In genomic region chr5:21033382-21034056, GRCm38 (mm10) we compare ENCODE assay signal across 12 mouse cellular contexts. TPM values are rescaled to one million over a fixed set of nuclear protein-coding genes. Genes with fewer than 3 reads are reported as not detected.
DNase-seq lines count a peak whose midpoint lies in the region; ATAC-seq and TF ChIP-seq lines count a peak whose summit lies in the region.
"Had no signal": no experiment of that assay in that cellular context is flagged by ENCODE, and none has a peak within 500 bp of the region (broad histone marks: within the 10 kb centered on the region; RNA-seq: fewer than 3 reads in every experiment).

No protein-coding gene starts in this region.

- peak; percentile 66; the same call in 1 of the 2 replicates for ATAC-seq in neural tube, embryonic 13.5 days (ENCODE audit: low read depth)
- peak; percentile 51; the same call in 1 of the 2 replicates for ATAC-seq in forebrain, postnatal 0 days
- peak; percentile 48; the same call in 1 of the 2 replicates for ATAC-seq in neural tube, embryonic 14.5 days (ENCODE audit: low read depth)

- 53% methylated on average over 11 of the region's 11 CpGs for WGBS in neural tube, embryonic 13.5 days
- WGBS in forebrain, postnatal 0 days: 25% methylated on average over 11 of the region's 11 CpGs
- WGBS in neural tube, embryonic 14.5 days: 51% methylated on average over 11 of the region's 11 CpGs

- peak; percentile 10 for DNase-seq in gastrocnemius, postnatal 10 days
- no peak for DNase-seq in gastrocnemius, adult 8-10 months (ENCODE audit: low spot score in 2 of 2)
- DNase-seq in neural tube, embryonic 10.5 days (ENCODE audit: extremely low spot score, low spot score): no peak
- DNase-seq in forebrain, postnatal 0 days: peak; percentile 51
- DNase-seq in T-cell, adult 2 months (ENCODE audit: low spot score): no peak
- no peak for DNase-seq in adrenal gland, postnatal 10 days
- DNase-seq: adrenal gland, postnatal 25 days; heart, adult 11 months; lung, postnatal 36 days had no signal

- H3K4me1 ChIP-seq in neural tube, embryonic 13.5 days (replicated peaks): peaks cover 21% of the 10 kb centered on the region
- peaks cover 4% of the 10 kb centered on the region; the same call in 1 of the 2 replicates for H3K4me1 ChIP-seq in forebrain, postnatal 0 days (ENCODE audit: insufficient read depth)
- peaks cover 15% of the 10 kb centered on the region for H3K4me1 ChIP-seq in neural tube, embryonic 14.5 days (ENCODE audit: control insufficient read depth, insufficient read depth, low read length)

- TF ChIP-seq CTCF in forebrain, postnatal 0 days (IDR thresholded peaks at IDR 0.05; ENCODE audit: low read depth): no peak

- H3K9ac ChIP-seq in neural tube, embryonic 13.5 days: no peak overlapping the region
- H3K9ac ChIP-seq in forebrain, postnatal 0 days: no peak overlapping the region
- no peak overlapping the region for H3K9ac ChIP-seq in neural tube, embryonic 14.5 days (replicated peaks; ENCODE audit: low read depth, low read length)
- H3K9ac ChIP-seq: neural tube, embryonic 12.5 days had no signal

- H3K4me2 ChIP-seq in neural tube, embryonic 13.5 days: no peak overlapping the region
- H3K4me2 ChIP-seq in forebrain, postnatal 0 days (ENCODE audit: low read depth): no peak overlapping the region
- H3K4me2 ChIP-seq in neural tube, embryonic 14.5 days (ENCODE audit: low read depth, low read length): no peak overlapping the region
- H3K4me2 ChIP-seq: neural tube, embryonic 12.5 days had no signal

- 0 out of 2 replicates have a peak, but pooled peaks cover 6% of the 10 kb centered on the region for H3K36me3 ChIP-seq in neural tube, embryonic 13.5 days
- no peaks in the 10 kb centered on the region for H3K36me3 ChIP-seq in forebrain, postnatal 0 days (ENCODE audit: insufficient read depth)
- H3K36me3 ChIP-seq in neural tube, embryonic 14.5 days (ENCODE audit: control insufficient read depth, insufficient read depth, low read length): no peaks in the 10 kb centered on the region

- no peaks in the 10 kb centered on the region for H3K27me3 ChIP-seq in neural tube, embryonic 13.5 days
- no peaks in the 10 kb centered on the region for H3K27me3 ChIP-seq in forebrain, postnatal 0 days (ENCODE audit: insufficient read depth, low read length)
- no peaks in the 10 kb centered on the region for H3K27me3 ChIP-seq in neural tube, embryonic 14.5 days (ENCODE audit: control insufficient read depth, insufficient read depth, low read length)
- H3K27me3 ChIP-seq: neural tube, embryonic 12.5 days had no signal

- H3K9me3 ChIP-seq in neural tube, embryonic 13.5 days: no peaks in the 10 kb centered on the region
- no peaks in the 10 kb centered on the region for H3K9me3 ChIP-seq in forebrain, postnatal 0 days (ENCODE audit: low read length)
- no peaks in the 10 kb centered on the region for H3K9me3 ChIP-seq in neural tube, embryonic 14.5 days (ENCODE audit: control insufficient read depth, low read length)
- H3K9me3 ChIP-seq: neural tube, embryonic 12.5 days had no signal

- H3K4me3 ChIP-seq in neural tube, embryonic 13.5 days: no peak overlapping the region
- no peak overlapping the region for H3K4me3 ChIP-seq in forebrain, postnatal 0 days (ENCODE audit: low read depth, low read length)
- H3K4me3 ChIP-seq in neural tube, embryonic 14.5 days (ENCODE audit: low read depth, low read length): no peak overlapping the region
- H3K4me3 ChIP-seq: neural tube, embryonic 12.5 days had no signal

- H3K27ac ChIP-seq in neural tube, embryonic 13.5 days (replicated peaks): peak overlapping the region; percentile 34
- no peak overlapping the region for H3K27ac ChIP-seq in forebrain, postnatal 0 days (ENCODE audit: low read depth, low read length)
- no peak overlapping the region for H3K27ac ChIP-seq in neural tube, embryonic 14.5 days (ENCODE audit: low read depth, low read length)
- H3K27ac ChIP-seq: neural tube, embryonic 12.5 days had no signal

RNA-seq across cellular contexts. Expression of gene Ptpn12, which starts 22.2 kb away (rescaled TPM):
- 10 to 100 TPM; 27.0 to 36.6 TPM for total RNA-seq in gastrocnemius, postnatal 10 days (2021)
- 10 to 100 TPM in 3 of 4 experiments, 1 to 10 TPM in 1; 8.3 to 15.7 (median 12.5) TPM for total RNA-seq in gastrocnemius, adult 8-10 months (2022)
- 24.9 and 26.1 TPM in 2 replicates for polyA plus RNA-seq in neural tube, embryonic 13.5 days (2015; fragmentation: Nextera tagmentation; extraction: Ambion mirVana)
- total RNA-seq in forebrain, postnatal 0 days (2014; rRNA removed): 27.7 and 31.8 TPM in 2 replicates
- 10.9 and 12.1 TPM in 2 replicates for polyA plus RNA-seq in forebrain, postnatal 0 days (2015; fragmentation: Nextera tagmentation; extraction: Ambion mirVana)
- 29.7 and 30.5 TPM in 2 replicates for polyA plus RNA-seq in neural tube, embryonic 14.5 days (2014; fragmentation: Nextera tagmentation; extraction: Ambion mirVana)
- total RNA-seq in adrenal gland, postnatal 10 days (2021): 10 to 100 TPM; 44.9 to 53.5 TPM

Comparison
In these comparisons a context has a peak if more than half of its experiments do, and no peak if none do; other contexts are left out.
1. DNase-seq: peak in gastrocnemius, postnatal 10 days (single experiment) and forebrain, postnatal 0 days (single experiment); none in gastrocnemius, adult 8-10 months (0 of 2), neural tube, embryonic 10.5 days (single experiment), T-cell, adult 2 months (single experiment) and adrenal gland, postnatal 10 days (single experiment).
2. Peak in every context shown above with its lines, with median percentiles within 50 percentile points of each other: ATAC-seq.